Mouse (Mus musculus) intestine, embryonic 15.5 days (tissue): Measurements from ENCODE around the gene Rac1. TPM values are rescaled to one million over a fixed set of nuclear protein-coding genes. Genes with fewer than 3 reads are reported as not detected.
"Not testable (repeated sequence)": the region's sequence is repeated elsewhere in the genome, so short reads cannot be mapped to it uniquely, and the experiment has no call there.

Source experiments
- ATAC-seq: fragments of 200-750 bp; cut with Nextera tagmentation; 2 replicates; pipeline ENCODE4 v1.8.0; 2017; ENCODE audit warnings: moderate TSS enrichment, moderate library complexity
- H3K27ac ChIP-seq: fragments of 300-500 bp; sonication (generic); 2 replicates; pipeline ENCODE4 v1.5.1; 2015; ENCODE audit warnings: mild to moderate bottlenecking, inconsistent platforms
- H3K27me3 ChIP-seq: fragments of 300-500 bp; sonication (generic); replicated peaks from 2 replicates; pipeline ENCODE4 v1.6.1; 2015; ENCODE audit warnings: inconsistent platforms
- H3K36me3 ChIP-seq: fragments of 300-500 bp; sonication (generic); 2 replicates; pipeline ENCODE4 v1.6.1; 2015; ENCODE audit warnings: inconsistent platforms
- H3K4me1 ChIP-seq: fragments of 300-500 bp; sonication (generic); replicated peaks from 2 replicates; pipeline ENCODE4 v1.6.1; 2015; ENCODE audit warnings: inconsistent platforms
- H3K4me2 ChIP-seq: fragments of 300-500 bp; sonication (generic); replicated peaks from 2 replicates; pipeline ENCODE4 v1.6.1; 2015; ENCODE audit warnings: mild to moderate bottlenecking, inconsistent platforms
- H3K4me3 ChIP-seq: fragments of 300-500 bp; sonication (generic); replicated peaks from 2 replicates; pipeline ENCODE4 v1.5.1; 2015; ENCODE audit warnings: inconsistent platforms
- H3K9ac ChIP-seq: fragments of 300-500 bp; sonication (generic); 2 replicates; pipeline ENCODE4 v1.6.1; 2015; ENCODE audit warnings: inconsistent platforms
- H3K9me3 ChIP-seq: fragments of 300-500 bp; sonication (generic); 2 replicates; pipeline ENCODE4 v1.6.1; 2016; ENCODE audit warnings: inconsistent platforms
- WGBS: fragments of 180-500 bp; shearing (Covaris S2); methylation state at CpG from one replicate; pipeline ENCODE4 v1.1.7; 2015; 5-methylcytosine and 5-hydroxymethylcytosine counted together
- polyA plus RNA-seq: library from polyadenylated mRNA; unstranded; fragments of >200 nt; fragmentation: Nextera tagmentation; extraction: Ambion mirVana; gene quantifications from 2 replicates; pipeline ENCODE4 v1.2.1, GENCODE M21; 2015

The Rac1 gene
- polyA plus RNA-seq, 1 experiment from 2014 or later = 446 TPM

GRCm38 (mm10) chr5:143552911-143553310 is 25.1 kb upstream of the Rac1 start:
- peaks cover 12% of the 10 kb centered on the region for H3K4me1 ChIP-seq
- no peak overlapping the region for H3K4me2 ChIP-seq
- no peaks in the 10 kb centered on the region for H3K36me3 ChIP-seq
- WGBS = 86% methylated on average over 6 of the region's 6 CpGs
- no peak overlapping the region for H3K27ac ChIP-seq
- no peak overlapping the region for H3K9ac ChIP-seq
- no peaks in the 10 kb centered on the region for H3K9me3 ChIP-seq
- ATAC-seq = no peak
- no peaks in the 10 kb centered on the region for H3K27me3 ChIP-seq
- no peak overlapping the region for H3K4me3 ChIP-seq

- not testable (repeated sequence) for H3K36me3 ChIP-seq, H3K9me3 ChIP-seq, H3K27me3 ChIP-seq
- peak; percentile 61 for ATAC-seq
- Histone ChIP-seq H3K4me3 (peak overlapping the region; percentile 59), H3K4me1 (peaks cover 12% of the 10 kb centered on the region), H3K9ac (peak overlapping the region; percentile 69), H3K4me2 (peak overlapping the region; percentile 92), H3K27ac (peak overlapping the region; percentile 56; the same call in 1 of the 2 replicates)
- WGBS = under 1% methylated on average over 27 of the region's 28 CpGs
These were observed 21.1 kb upstream of the Rac1 start for GRCm38 (mm10) chr5:143548922-143549321.

- peaks cover 12% of the 10 kb centered on the region for H3K4me1 ChIP-seq
- WGBS = under 1% methylated on average over 37 of the region's 37 CpGs
- peak overlapping the region; percentile 59 for H3K4me3 ChIP-seq
- H3K36me3 ChIP-seq = no peaks in the 10 kb centered on the region
- no peaks in the 10 kb centered on the region for H3K27me3 ChIP-seq
- peak overlapping the region; percentile 92 for H3K4me2 ChIP-seq
- no peaks in the 10 kb centered on the region for H3K9me3 ChIP-seq
- peak overlapping the region; percentile 83 for H3K27ac ChIP-seq
- peak; percentile 97 for ATAC-seq
- H3K9ac ChIP-seq = peak overlapping the region; percentile 69
These were observed 20.6 kb upstream of the Rac1 start for GRCm38 (mm10) chr5:143548401-143548846.

- peak overlapping the region; percentile 49 for H3K4me2 ChIP-seq
- peaks cover 12% of the 10 kb centered on the region for H3K4me1 ChIP-seq
- H3K27me3 ChIP-seq = no peaks in the 10 kb centered on the region
- H3K9ac ChIP-seq = no peak overlapping the region
- no peak overlapping the region for H3K4me3 ChIP-seq
- ATAC-seq = no peak
- WGBS = 51% methylated on average over 10 of the region's 10 CpGs
- no peaks in the 10 kb centered on the region for H3K36me3 ChIP-seq
- H3K27ac ChIP-seq = no peak overlapping the region
- H3K9me3 ChIP-seq = no peaks in the 10 kb centered on the region
These were observed 20.0 kb upstream of the Rac1 start for GRCm38 (mm10) chr5:143547866-143548265.

- Histone ChIP-seq H3K4me2 (no peak overlapping the region), H3K27ac (no peak overlapping the region), H3K4me3 (no peak overlapping the region), H3K9me3 (no peaks in the 10 kb centered on the region), H3K27me3 (no peaks in the 10 kb centered on the region), H3K36me3 (no peaks in the 10 kb centered on the region), H3K4me1 (peaks cover 12% of the 10 kb centered on the region), H3K9ac (no peak overlapping the region)
- WGBS = 8% methylated on average over 11 of the region's 11 CpGs
- 0 out of 2 replicates have a peak, but pooled peaks have one; percentile 7 for ATAC-seq
These were observed 19.5 kb upstream of the Rac1 start for GRCm38 (mm10) chr5:143547384-143547783.

- Histone ChIP-seq H3K9ac (no peak overlapping the region), H3K27me3 (no peaks in the 10 kb centered on the region), H3K4me1 (no peaks in the 10 kb centered on the region), H3K9me3 (no peaks in the 10 kb centered on the region), H3K4me2 (no peak overlapping the region), H3K36me3 (no peaks in the 10 kb centered on the region), H3K4me3 (no peak overlapping the region), H3K27ac (no peak overlapping the region)
- no peak for ATAC-seq
- 85% methylated on average over 8 of the region's 8 CpGs for WGBS
These were observed 11.3 kb upstream of the Rac1 start for GRCm38 (mm10) chr5:143539111-143539510.

- no peaks in the 10 kb centered on the region for H3K27me3 ChIP-seq
- no peak for ATAC-seq
- no peak overlapping the region for H3K4me2 ChIP-seq
- H3K4me1 ChIP-seq = no peaks in the 10 kb centered on the region
- no peaks in the 10 kb centered on the region for H3K36me3 ChIP-seq
- H3K9me3 ChIP-seq = no peaks in the 10 kb centered on the region
- no peak overlapping the region for H3K4me3 ChIP-seq
- H3K9ac ChIP-seq = no peak overlapping the region
- 24% methylated on average over 2 of the region's 2 CpGs for WGBS
- H3K27ac ChIP-seq = no peak overlapping the region
These were observed 9.2 kb upstream of the Rac1 start for GRCm38 (mm10) chr5:143537022-143537421.

- 76% methylated on average over 4 of the region's 4 CpGs for WGBS
- Histone ChIP-seq H3K4me3 (no peak overlapping the region), H3K36me3 (no peaks in the 10 kb centered on the region)
These were observed 7.1 kb upstream of the Rac1 start for GRCm38 (mm10) chr5:143534922-143535321.

GRCm38 (mm10) chr5:143530715-143531114 is 2.9 kb upstream of the Rac1 start:
- WGBS = 63% methylated on average over 7 of the region's 7 CpGs
- H3K4me1 ChIP-seq = peaks cover 10% of the 10 kb centered on the region
- H3K4me3 ChIP-seq = no peak overlapping the region
- H3K27me3 ChIP-seq = no peaks in the 10 kb centered on the region
- H3K27ac ChIP-seq = no peak overlapping the region
- H3K4me2 ChIP-seq = no peak overlapping the region
- H3K36me3 ChIP-seq = no peaks in the 10 kb centered on the region
- no peaks in the 10 kb centered on the region for H3K9me3 ChIP-seq
- no peak overlapping the region for H3K9ac ChIP-seq
- no peak for ATAC-seq

More at GRCm38 (mm10) chr5:143534922-143535321, 7.1 kb upstream of the Rac1 start:
- ATAC-seq = peak; percentile 55; the same call in 1 of the 2 replicates
- Histone ChIP-seq H3K9ac (no peak overlapping the region), H3K27ac (no peak overlapping the region), H3K4me1 (no peaks in the 10 kb centered on the region), H3K9me3 (no peaks in the 10 kb centered on the region), H3K4me2 (no peak overlapping the region), H3K27me3 (no peaks in the 10 kb centered on the region)

- peak overlapping the region; percentile 98 for H3K4me3 ChIP-seq
- H3K27ac ChIP-seq = peak overlapping the region; percentile 100
- no peaks in the 10 kb centered on the region for H3K27me3 ChIP-seq
- H3K36me3 ChIP-seq = no peaks in the 10 kb centered on the region
- ATAC-seq = peak; percentile 32
- H3K9ac ChIP-seq = peak overlapping the region; percentile 100
- H3K4me2 ChIP-seq = peak overlapping the region; percentile 86
- peaks cover 26% of the 10 kb centered on the region for H3K4me1 ChIP-seq
- H3K9me3 ChIP-seq = no peaks in the 10 kb centered on the region
- WGBS = 11% methylated on average over 7 of the region's 7 CpGs
These were observed 460 bp upstream of the Rac1 start for GRCm38 (mm10) chr5:143528308-143528683.

- H3K36me3 ChIP-seq = no peaks in the 10 kb centered on the region
- WGBS = under 1% methylated on average over 28 of the region's 28 CpGs
- ATAC-seq = no peak
These were observed 1.0 kb downstream of the Rac1 start for GRCm38 (mm10) chr5:143526698-143527331.

GRCm38 (mm10) chr5:143525454-143526225 is 2.2 kb downstream of the Rac1 start:
- peak overlapping the region; percentile 98 for H3K4me3 ChIP-seq
- no peak for ATAC-seq
- H3K4me1 ChIP-seq = peaks cover 31% of the 10 kb centered on the region
- peak overlapping the region; percentile 100; the same call in 1 of the 2 replicates for H3K9ac ChIP-seq
- H3K36me3 ChIP-seq = no peaks in the 10 kb centered on the region
- no peaks in the 10 kb centered on the region for H3K27me3 ChIP-seq
- peak overlapping the region; percentile 86 for H3K4me2 ChIP-seq
- 35% methylated on average over 7 of the region's 7 CpGs for WGBS
- no peak overlapping the region for H3K27ac ChIP-seq
- no peaks in the 10 kb centered on the region for H3K9me3 ChIP-seq

More at GRCm38 (mm10) chr5:143526698-143527331, 1.0 kb downstream of the Rac1 start:
- peak overlapping the region; percentile 100 for H3K27ac ChIP-seq
- peaks cover 26% of the 10 kb centered on the region for H3K4me1 ChIP-seq
- no peaks in the 10 kb centered on the region for H3K9me3 ChIP-seq
- peak overlapping the region; percentile 86 for H3K4me2 ChIP-seq
- peak overlapping the region; percentile 100 for H3K9ac ChIP-seq
- peak overlapping the region; percentile 98 for H3K4me3 ChIP-seq
- no peaks in the 10 kb centered on the region for H3K27me3 ChIP-seq
